ENCODE assay signal across 11 mouse cellular contexts in genomic region chr17:43232769-43233168, GRCm38 (mm10). TPM values are rescaled to one million over a fixed set of nuclear protein-coding genes. Genes with fewer than 3 reads are reported as not detected.
DNase-seq lines count a peak whose midpoint lies in the region; ATAC-seq lines count a peak whose summit lies in the region.
"Had no signal": no experiment of that assay in that cellular context is flagged by ENCODE, and none has a peak within 500 bp of the region (broad histone marks: within the 10 kb centered on the region; RNA-seq: fewer than 3 reads in every experiment).

No protein-coding gene starts in this region.

- ATAC-seq in liver, embryonic 16.5 days (ENCODE audit: low read depth), result 0 out of 2 replicates have a peak, but pooled peaks have one; percentile 24
- no peak for ATAC-seq in liver, embryonic 12.5 days
- ATAC-seq in inflammation-experienced regulatory T-cells, adult 6 months, result peak; percentile 86
- no peak for ATAC-seq in stomach, embryonic 15.5 days (ENCODE audit: insufficient read depth, low FRiP score, low read depth)

- no peaks in the 10 kb centered on the region for H3K36me3 ChIP-seq in liver, embryonic 16.5 days (ENCODE audit: control insufficient read depth, insufficient read depth)
- H3K36me3 ChIP-seq in liver, embryonic 12.5 days, result no peaks in the 10 kb centered on the region
- H3K36me3 ChIP-seq in stomach, embryonic 15.5 days, result no peaks in the 10 kb centered on the region
- H3K36me3 ChIP-seq: embryonic facial prominence, embryonic 15.5 days had no signal

- H3K9me3 ChIP-seq in liver, embryonic 16.5 days (replicated peaks; ENCODE audit: control insufficient read depth, low read length), result no peaks in the 10 kb centered on the region
- H3K9me3 ChIP-seq in liver, embryonic 12.5 days (replicated peaks), result no peaks in the 10 kb centered on the region
- no peaks in the 10 kb centered on the region for H3K9me3 ChIP-seq in stomach, embryonic 15.5 days
- H3K9me3 ChIP-seq: embryonic facial prominence, embryonic 15.5 days had no signal

- H3K27me3 ChIP-seq in liver, embryonic 16.5 days (ENCODE audit: control insufficient read depth, insufficient read depth, low read depth, low read length), result no peaks in the 10 kb centered on the region
- H3K27me3 ChIP-seq in liver, embryonic 12.5 days (replicated peaks), result peaks cover 5% of the 10 kb centered on the region; the same call in 1 of the 2 replicates
- H3K27me3 ChIP-seq in stomach, embryonic 15.5 days (replicated peaks), result no peaks in the 10 kb centered on the region
- H3K27me3 ChIP-seq: embryonic facial prominence, embryonic 15.5 days had no signal

- 0 out of 2 replicates have a peak overlapping the region, but pooled peaks have one; percentile 15 for H3K4me2 ChIP-seq in liver, embryonic 16.5 days (ENCODE audit: low read depth, low read length)
- no peak overlapping the region for H3K4me2 ChIP-seq in liver, embryonic 12.5 days
- 0 out of 2 replicates have a peak overlapping the region, but pooled peaks have one; percentile 8 for H3K4me2 ChIP-seq in stomach, embryonic 15.5 days
- H3K4me2 ChIP-seq: embryonic facial prominence, embryonic 15.5 days had no signal

- no peak overlapping the region for H3K27ac ChIP-seq in liver, embryonic 16.5 days (ENCODE audit: low read length)
- no peak overlapping the region for H3K27ac ChIP-seq in liver, embryonic 12.5 days
- no peak overlapping the region for H3K27ac ChIP-seq in stomach, embryonic 15.5 days
- H3K27ac ChIP-seq: embryonic facial prominence, embryonic 15.5 days; kidney, postnatal 0 days had no signal

- H3K4me1 ChIP-seq in liver, embryonic 16.5 days (ENCODE audit: control insufficient read depth, low read depth, low read length), result no peaks in the 10 kb centered on the region; the same call in 1 of the 2 replicates
- H3K4me1 ChIP-seq in liver, embryonic 12.5 days, result no peaks in the 10 kb centered on the region
- peaks cover 12% of the 10 kb centered on the region; the same call in 1 of the 2 replicates for H3K4me1 ChIP-seq in stomach, embryonic 15.5 days

- no peak overlapping the region for H3K4me3 ChIP-seq in liver, embryonic 16.5 days (ENCODE audit: low read depth, low read length)
- no peak overlapping the region for H3K4me3 ChIP-seq in liver, embryonic 12.5 days
- H3K4me3 ChIP-seq in stomach, embryonic 15.5 days (replicated peaks), result no peak overlapping the region
- H3K4me3 ChIP-seq: embryonic facial prominence, embryonic 15.5 days had no signal

- 15% methylated on average over 6 of the region's 6 CpGs for WGBS in liver, embryonic 16.5 days (ENCODE audit: insufficient replicate concordance)
- WGBS in liver, embryonic 12.5 days (ENCODE audit: insufficient replicate concordance), result 27% methylated on average over 6 of the region's 6 CpGs
- WGBS in stomach, embryonic 15.5 days, result 40% methylated on average over 6 of the region's 6 CpGs

- DNase-seq in CD8-positive naive resting alpha-beta T cell, adult 2 months (ENCODE audit: low read depth in 2 of 2, low spot score in 2 of 2), result peak; percentile 8 to 22
- DNase-seq in ovary, postnatal 10 days (ENCODE audit: low spot score), result no peak
- no peak for DNase-seq in frontal cortex, postnatal 14 days (ENCODE audit: low spot score in 2 of 2)
- no peak for DNase-seq in urinary bladder, postnatal 25 days (ENCODE audit: low spot score)
- DNase-seq: gastrocnemius, postnatal 14 days had no signal

- no peak overlapping the region for H3K9ac ChIP-seq in liver, embryonic 16.5 days (ENCODE audit: low read depth, low read length)
- H3K9ac ChIP-seq in liver, embryonic 12.5 days, result no peak overlapping the region
- H3K9ac ChIP-seq in stomach, embryonic 15.5 days, result no peak overlapping the region
- H3K9ac ChIP-seq: embryonic facial prominence, embryonic 15.5 days had no signal

RNA-seq across cellular contexts. Expression of gene Adgrf1, which starts 37.4 kb away (rescaled TPM):
- 1.0 and 1.1 TPM in 2 replicates for polyA plus RNA-seq in liver, embryonic 16.5 days (2015; fragmentation: Nextera tagmentation; extraction: Ambion mirVana)
- polyA plus RNA-seq in liver, embryonic 12.5 days (2016; fragmentation: Nextera tagmentation; extraction: Ambion mirVana), result 0.13 and 0.16 TPM in 2 replicates
- not detected for polyA plus RNA-seq in inflammation-experienced regulatory T-cells, adult 6 months (2017; shearing (Covaris generic))
- polyA plus RNA-seq in stomach, embryonic 15.5 days (2015; fragmentation: Nextera tagmentation; extraction: Ambion mirVana), result 0.05 and 0.10 TPM in 2 replicates

Comparison
In these comparisons a context has a peak if more than half of its experiments do, and no peak if none do; other contexts are left out.
1. ATAC-seq: peak in liver, embryonic 16.5 days (single experiment) and inflammation-experienced regulatory T-cells, adult 6 months (single experiment); none in liver, embryonic 12.5 days (single experiment) and stomach, embryonic 15.5 days (single experiment).
2. DNase-seq: peak in CD8-positive naive resting alpha-beta T cell, adult 2 months (2 of 2); none in ovary, postnatal 10 days (single experiment), frontal cortex, postnatal 14 days (0 of 2) and urinary bladder, postnatal 25 days (single experiment).